Mouse (Mus musculus) adipocyte (in vitro differentiated cells): ENCODE results near the gene Slc11a1.

Source experiments
- DNase-seq: peaks from one replicate; pipeline ENCODE4 v3.0.0-alpha.2; 2016; ENCODE audit warnings: low spot score

Gene Slc11a1

DNA sequence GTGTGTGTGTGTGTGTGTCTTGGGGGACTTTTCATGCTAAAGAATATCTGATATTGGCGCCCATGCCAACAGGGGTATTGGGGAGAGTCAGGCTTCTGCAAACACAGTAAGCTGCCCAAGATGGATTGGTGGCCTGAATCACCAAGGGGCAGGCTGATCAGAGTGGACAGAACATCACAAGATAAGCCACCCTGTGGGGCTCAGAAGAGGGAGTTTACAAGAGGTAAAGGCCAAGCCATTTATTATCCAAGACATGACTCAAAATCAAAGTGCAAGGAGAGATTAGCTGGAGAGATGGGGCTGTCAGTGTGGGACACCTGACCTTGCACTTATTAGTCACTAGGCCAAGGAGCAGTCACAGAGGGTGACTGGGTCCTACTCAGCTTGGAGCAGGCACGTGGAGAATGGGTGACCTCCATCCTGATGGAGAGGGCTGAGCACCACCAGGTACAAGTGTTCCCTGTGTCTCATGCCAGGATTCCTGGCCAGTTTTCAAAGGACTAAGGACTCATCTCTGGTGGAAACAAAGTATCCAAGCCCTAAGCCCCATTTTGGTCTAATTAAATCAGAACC, 36.8 kb downstream of the Slc11a1 start:
- DNase-seq: no peak

DNA sequence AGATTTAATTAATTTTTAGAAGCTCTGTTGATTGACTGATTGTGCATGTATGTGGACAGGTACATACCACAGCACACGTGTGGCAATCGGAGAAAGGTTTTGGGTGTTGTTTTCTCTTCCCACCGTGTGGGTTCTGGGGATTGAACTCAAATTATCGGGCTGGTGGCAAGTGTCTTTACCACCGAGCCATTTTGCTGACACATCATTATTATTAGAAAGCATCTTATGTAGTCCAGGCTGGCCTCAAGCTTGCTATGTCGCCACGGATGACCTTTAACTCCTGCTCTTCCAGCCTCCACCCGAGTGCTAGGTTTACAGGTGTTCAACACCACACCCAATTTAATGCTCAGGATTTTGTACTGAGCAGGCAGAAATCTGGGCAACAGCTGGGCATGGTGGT, 37.7 kb downstream of the Slc11a1 start:
- DNase-seq: no peak

DNA sequence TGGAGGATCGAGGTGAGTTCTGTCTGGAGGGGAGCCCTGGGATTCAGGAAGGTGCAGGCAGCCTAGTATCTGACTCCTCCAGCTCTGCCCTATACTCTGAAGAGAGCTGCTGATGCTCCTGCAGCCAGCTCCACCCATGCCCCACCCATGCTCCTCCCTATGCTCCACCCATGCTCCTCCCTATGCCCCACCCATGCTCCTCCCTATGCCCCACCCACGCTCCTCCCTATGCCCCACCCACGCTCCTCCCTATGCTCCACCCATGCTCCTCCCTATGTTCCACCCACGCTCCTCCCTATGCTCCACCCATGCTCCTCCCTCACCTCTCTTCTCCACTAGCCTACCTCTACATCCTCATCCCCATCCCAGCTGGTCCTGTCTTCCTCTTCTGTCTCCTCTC, 40.1 kb downstream of the Slc11a1 start:
- no peak for DNase-seq

DNA sequence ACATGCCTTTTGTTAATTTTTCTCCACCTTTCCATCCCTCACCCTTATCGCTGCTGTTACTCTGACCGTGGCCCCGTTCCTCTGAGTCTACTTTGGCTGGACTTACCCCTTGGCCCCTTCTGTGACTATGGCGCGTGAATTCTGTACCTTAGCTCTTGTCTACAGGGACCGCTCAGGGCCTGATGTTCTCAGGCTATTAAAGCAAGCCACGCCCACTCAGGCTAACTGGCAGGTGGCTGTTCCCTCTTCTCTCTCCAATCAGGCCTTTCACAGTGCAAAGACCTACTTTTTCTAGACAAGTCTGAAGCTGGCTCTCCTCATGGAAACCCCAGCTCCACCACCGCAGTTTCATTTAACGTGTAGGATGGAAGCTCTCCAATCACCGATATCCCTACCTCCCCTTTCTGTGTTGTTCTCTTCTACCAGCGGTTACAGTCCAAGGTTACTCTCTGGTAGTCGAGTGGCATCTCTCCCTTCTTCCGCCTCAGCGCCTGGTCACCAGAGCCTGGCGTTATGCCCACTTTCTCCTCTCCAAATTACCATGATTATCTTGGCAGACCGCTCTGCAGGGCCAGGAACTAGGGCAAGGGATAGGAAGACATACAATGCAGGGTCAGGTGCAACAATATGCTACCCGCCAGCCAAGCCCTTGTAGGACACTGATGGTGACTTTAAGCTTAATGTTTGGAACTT, 43.9 kb downstream of the Slc11a1 start:
- DNase-seq: no peak

DNA sequence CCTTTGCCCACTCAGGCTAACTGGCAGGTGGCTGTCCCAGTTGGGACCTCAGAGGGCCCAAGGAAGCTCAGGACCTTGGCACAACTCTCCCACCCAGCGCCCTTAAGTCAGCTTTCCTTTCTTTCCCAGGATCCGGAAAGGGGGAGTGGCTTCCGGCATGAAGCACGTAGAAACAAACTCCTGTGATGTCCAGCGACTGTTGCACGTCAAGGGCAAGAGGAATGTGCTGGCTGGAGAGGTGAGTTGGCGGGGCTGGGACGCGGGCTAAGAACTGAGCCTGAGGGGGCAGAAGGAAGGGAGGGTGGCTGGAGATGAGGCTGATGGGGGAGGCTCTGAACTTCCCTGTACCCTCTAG, 44.4 kb downstream of the Slc11a1 start:
- no peak for DNase-seq

DNA sequence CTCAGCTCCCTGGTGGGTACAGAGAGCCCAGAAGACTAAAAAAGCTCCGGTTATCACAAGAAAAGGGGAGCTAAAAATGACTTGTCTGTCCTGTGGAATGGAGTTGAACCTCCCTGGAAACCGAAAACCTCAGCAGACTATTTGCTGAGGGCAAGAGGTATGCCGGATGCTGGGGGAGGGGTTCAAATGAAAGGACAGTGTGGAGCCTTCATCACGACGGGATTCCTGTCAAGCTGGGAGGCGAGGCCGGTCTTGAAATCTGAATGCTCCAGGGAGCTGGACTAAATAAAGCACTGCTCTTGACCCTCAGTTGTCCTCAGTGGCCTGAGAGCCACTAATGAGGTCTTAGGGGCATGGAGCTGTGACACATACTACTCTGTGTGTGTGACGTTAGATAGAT, 48.2 kb downstream of the Slc11a1 start:
- no peak for DNase-seq

DNA sequence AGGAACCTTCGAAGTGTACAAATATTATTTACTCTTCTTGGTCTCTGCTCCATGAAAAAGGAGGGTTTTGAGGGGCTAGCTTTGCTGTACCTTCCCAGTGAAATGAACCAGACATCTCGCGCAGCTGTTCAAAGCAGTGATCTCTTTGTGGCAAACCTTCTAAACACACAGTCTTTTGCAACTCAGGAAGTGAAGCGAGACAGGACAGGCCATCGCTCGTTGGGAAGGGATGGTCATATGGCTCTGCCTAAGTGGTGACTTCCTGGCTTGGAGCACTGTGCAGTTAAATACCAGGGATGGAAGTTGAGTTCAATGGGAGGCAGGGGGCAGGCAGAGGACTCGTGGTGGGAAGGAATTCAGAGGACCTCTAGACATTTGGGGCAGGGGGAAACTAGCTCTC, 50.9 kb downstream of the Slc11a1 start:
- DNase-seq: no peak

DNA sequence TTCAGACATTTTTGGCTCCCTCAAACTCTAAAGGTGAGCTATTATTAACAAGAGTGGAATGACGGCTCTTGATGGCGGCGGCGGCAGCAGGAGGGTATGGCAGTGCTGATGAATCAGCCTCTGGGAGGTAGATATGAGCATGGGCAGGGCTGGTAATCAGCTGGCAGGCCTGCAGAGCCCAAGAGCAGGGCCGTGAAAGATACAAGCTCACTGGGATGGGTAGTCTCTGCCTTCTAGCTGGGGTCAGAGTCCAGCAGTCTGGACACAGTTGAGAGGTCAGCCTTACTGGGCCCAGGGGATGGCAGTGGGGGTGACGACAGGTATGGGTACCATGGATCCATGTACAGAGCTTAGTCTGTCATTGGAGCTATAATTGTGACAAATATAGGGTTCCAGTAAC, 58.2 kb downstream of the Slc11a1 start:
- no peak for DNase-seq

DNA sequence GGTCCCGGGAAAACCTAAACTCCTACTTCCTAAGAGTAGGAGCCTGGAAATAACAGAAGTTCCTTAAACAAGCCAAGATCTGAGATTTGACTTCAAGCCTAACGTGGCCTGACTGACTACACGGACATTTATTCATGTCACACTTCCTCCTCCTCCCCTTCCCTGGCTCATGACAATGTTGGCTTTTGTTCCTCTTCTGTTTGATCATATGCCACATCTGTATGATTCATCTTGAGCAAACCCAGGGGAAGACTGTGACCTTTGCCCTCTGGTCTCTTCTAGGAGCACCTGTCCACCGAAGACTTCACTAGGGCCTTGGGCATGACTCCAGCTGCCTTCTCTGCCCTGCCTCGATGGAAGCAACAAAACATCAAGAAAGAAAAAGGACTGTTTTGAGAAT, 59.6 kb downstream of the Slc11a1 start:
- no peak for DNase-seq

DNA sequence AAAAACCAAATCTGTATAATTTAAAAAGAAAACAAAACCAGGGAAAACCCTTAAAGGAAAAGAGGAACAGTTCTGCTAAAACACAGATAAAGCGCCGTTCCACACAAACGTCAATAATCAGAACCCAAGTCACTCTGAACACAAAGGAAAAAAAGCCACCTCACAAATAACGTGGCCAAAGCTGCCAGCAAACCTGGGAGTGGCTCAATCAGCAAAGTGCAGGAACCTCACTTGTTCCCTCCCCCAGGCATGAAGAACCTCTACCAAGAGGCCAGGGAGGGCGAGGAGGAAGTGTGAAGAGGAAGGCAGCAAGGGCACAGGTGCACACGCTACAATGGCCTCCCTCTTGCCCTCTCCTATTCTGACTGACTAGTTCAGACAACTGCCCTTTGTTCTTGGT, 60.6 kb downstream of the Slc11a1 start:
- DNase-seq: no peak
